Mouse (Mus musculus) limb, embryonic 14.5 days (tissue): ENCODE measurements around the gene Ppme1. TPM values are rescaled to one million over a fixed set of nuclear protein-coding genes. Genes with fewer than 3 reads are reported as not detected.

Experiments used
- ATAC-seq: fragments of 200-750 bp; cut with Nextera tagmentation; 2 replicates; pipeline ENCODE4 v1.8.0; 2017; ENCODE audit warnings: low read depth, moderate number of reproducible peaks, moderate TSS enrichment; ENCODE audit not compliant: low FRiP score
- DNase-seq: peaks from one replicate; pipeline ENCODE4 v3.0.0-alpha.2; 2015; ENCODE audit warnings: low spot score
- H3K27ac ChIP-seq: fragments of 300-500 bp; sonication (generic); replicated peaks from 2 replicates; pipeline ENCODE4 v1.5.1; 2014; ENCODE audit warnings: low read depth, mild to moderate bottlenecking, low read length, moderate library complexity, mixed read lengths
- H3K27me3 ChIP-seq: fragments of 300-500 bp; sonication (generic); 2 replicates; pipeline ENCODE4 v1.6.1; 2014; ENCODE audit warnings: low read length, mixed read lengths; ENCODE audit not compliant: control insufficient read depth, insufficient read depth
- H3K36me3 ChIP-seq: fragments of 300-500 bp; sonication (generic); 2 replicates; pipeline ENCODE4 v1.6.1; 2014; ENCODE audit warnings: mild to moderate bottlenecking, low read length, moderate library complexity, mixed read lengths; ENCODE audit not compliant: control insufficient read depth, insufficient read depth
- H3K4me1 ChIP-seq: fragments of 300-500 bp; sonication (generic); 2 replicates; pipeline ENCODE4 v1.6.1; 2014; ENCODE audit warnings: antibody characterized with exemption, low read length, mixed read lengths; ENCODE audit not compliant: control insufficient read depth, insufficient read depth
- H3K4me2 ChIP-seq: fragments of 300-500 bp; sonication (generic); replicated peaks from 2 replicates; pipeline ENCODE4 v1.6.1; 2014; ENCODE audit warnings: low read depth, mild to moderate bottlenecking, low read length, moderate library complexity; ENCODE audit not compliant: severe bottlenecking
- H3K4me3 ChIP-seq: fragments of 300-500 bp; sonication (generic); replicated peaks from 2 replicates; pipeline ENCODE4 v1.5.1; 2014; ENCODE audit warnings: low read length
- H3K9ac ChIP-seq: fragments of 300-500 bp; sonication (generic); 2 replicates; pipeline ENCODE4 v1.6.1; 2014; ENCODE audit warnings: mild to moderate bottlenecking, low read depth, low read length, moderate library complexity; ENCODE audit not compliant: severe bottlenecking
- H3K9me3 ChIP-seq: fragments of 300-500 bp; sonication (generic); 2 replicates; pipeline ENCODE4 v1.6.1; 2016; ENCODE audit warnings: low read length; ENCODE audit not compliant: control insufficient read depth
- POLR2A ChIP-seq: fragments of 200-500 bp; IDR thresholded peaks from 2 replicates; pipeline ENCODE4 v1.8.0; 2012; ENCODE audit warnings: inconsistent platforms, mild to moderate bottlenecking, moderate library complexity, borderline replicate concordance; ENCODE audit not compliant: insufficient read depth, insufficient read length; ENCODE audit errors: extremely low read depth
- WGBS: fragments of 180-500 bp; shearing (Covaris S2); extraction: QIAGEN DNeasy Blood & Tissue Kit; methylation state at CpG from one replicate; pipeline ENCODE4 v1.1.7; 2014; 5-methylcytosine and 5-hydroxymethylcytosine counted together
- polyA plus RNA-seq, 2 experiments: library from polyadenylated mRNA; depleted of rRNA in 1 of 2; stranded (reverse) in 1 of 2; unstranded in 1 of 2; fragments of >200 nt; fragmentation: Nextera tagmentation in 1 of 2; extraction: Ambion mirVana in 1 of 2; gene quantifications; 2 replicates each; pipeline versions ENCODE4 v1.2.1 to v1.2.3; 2012 to 2014

The Ppme1 gene
- polyA plus RNA-seq, 2 experiments = 44.0 to 68.8 TPM

GRCm38 (mm10) chr7:100356768-100357167 lies 15.3 kb downstream of the Ppme1 start:
- 92% methylated on average over 1 of the region's 1 CpGs for WGBS
- no peak overlapping the region for H3K27ac ChIP-seq

GRCm38 (mm10) chr7:100356324-100356723 lies 15.8 kb downstream of the Ppme1 start:
- Histone ChIP-seq H3K27ac (no peak overlapping the region), H3K4me3 (no peak overlapping the region), H3K36me3 (peaks cover 11% of the 10 kb centered on the region), H3K4me2 (no peak overlapping the region), H3K4me1 (no peaks in the 10 kb centered on the region), H3K27me3 (no peaks in the 10 kb centered on the region), H3K9me3 (no peaks in the 10 kb centered on the region), H3K9ac (no peak overlapping the region)
- WGBS = 82% methylated on average over 5 of the region's 5 CpGs
- DNase-seq (no peak), ATAC-seq (no peak)
- TF ChIP-seq POLR2A = no peak

More at GRCm38 (mm10) chr7:100356768-100357167, 15.3 kb downstream of the Ppme1 start:
- Histone ChIP-seq H3K27me3 (no peaks in the 10 kb centered on the region), H3K4me1 (no peaks in the 10 kb centered on the region), H3K9ac (no peak overlapping the region), H3K4me3 (no peak overlapping the region), H3K4me2 (no peak overlapping the region), H3K9me3 (no peaks in the 10 kb centered on the region), H3K36me3 (peaks cover 9% of the 10 kb centered on the region)
- no peak for DNase-seq
- no peak for ATAC-seq
- TF ChIP-seq POLR2A = no peak

GRCm38 (mm10) chr7:100354984-100355383 lies 17.1 kb downstream of the Ppme1 start:
- ATAC-seq = no peak
- no peak overlapping the region for H3K9ac ChIP-seq
- TF ChIP-seq POLR2A = no peak
- H3K27ac ChIP-seq = no peak overlapping the region
- no peaks in the 10 kb centered on the region for H3K9me3 ChIP-seq
- H3K4me1 ChIP-seq = no peaks in the 10 kb centered on the region
- H3K4me3 ChIP-seq = no peak overlapping the region
- H3K4me2 ChIP-seq = no peak overlapping the region
- H3K27me3 ChIP-seq = no peaks in the 10 kb centered on the region
- H3K36me3 ChIP-seq = peaks cover 13% of the 10 kb centered on the region
- 86% methylated on average over 4 of the region's 4 CpGs for WGBS
- DNase-seq = no peak

- H3K36me3 ChIP-seq = peaks cover 89% of the 10 kb centered on the region
- H3K4me1 ChIP-seq = no peaks in the 10 kb centered on the region
- TF ChIP-seq POLR2A = no peak
- H3K27ac ChIP-seq = no peak overlapping the region
- DNase-seq (no peak), ATAC-seq (no peak)
- H3K4me3 ChIP-seq = no peak overlapping the region
- H3K9ac ChIP-seq = no peak overlapping the region
- no peak overlapping the region for H3K4me2 ChIP-seq
- no peaks in the 10 kb centered on the region for H3K9me3 ChIP-seq
- H3K27me3 ChIP-seq = no peaks in the 10 kb centered on the region
- 92% methylated on average over 2 of the region's 2 CpGs for WGBS
Observed at GRCm38 (mm10) chr7:100335921-100336320, 36.2 kb downstream of the Ppme1 start.

- WGBS = 95% methylated on average over 3 of the region's 3 CpGs
Observed at GRCm38 (mm10) chr7:100331269-100331668, 40.8 kb downstream of the Ppme1 start.

GRCm38 (mm10) chr7:100328636-100329035 lies 43.5 kb downstream of the Ppme1 start:
- Histone ChIP-seq H3K4me3 (no peak overlapping the region), H3K36me3 (peaks cover 72% of the 10 kb centered on the region), H3K4me2 (no peak overlapping the region), H3K4me1 (no peaks in the 10 kb centered on the region), H3K27me3 (no peaks in the 10 kb centered on the region), H3K27ac (no peak overlapping the region), H3K9ac (no peak overlapping the region), H3K9me3 (no peaks in the 10 kb centered on the region)
- DNase-seq (no peak), ATAC-seq (no peak)
- WGBS = 94% methylated on average over 4 of the region's 4 CpGs
- no peak for TF ChIP-seq POLR2A

More at GRCm38 (mm10) chr7:100331269-100331668, 40.8 kb downstream of the Ppme1 start:
- H3K9ac ChIP-seq = no peak overlapping the region
- no peak overlapping the region for H3K4me3 ChIP-seq
- H3K27me3 ChIP-seq = no peaks in the 10 kb centered on the region
- no peaks in the 10 kb centered on the region for H3K9me3 ChIP-seq
- no peak overlapping the region for H3K4me2 ChIP-seq
- ATAC-seq = no peak
- DNase-seq = no peak
- TF ChIP-seq POLR2A = no peak
- H3K27ac ChIP-seq = no peak overlapping the region
- H3K36me3 ChIP-seq = peaks cover 91% of the 10 kb centered on the region
- no peaks in the 10 kb centered on the region for H3K4me1 ChIP-seq
